Mouse (Mus musculus) E14TG2a.4 (cell line): ENCODE measurements around the gene Arl5b.
A peak's percentile ranks its signal among the peaks of the same experiment; 100 is the strongest.

ENCODE experiments used
- H3K27me3 ChIP-seq: 2 replicates; pipeline ENCODE4 v1.6.1; 2014; ENCODE audit warnings: low read length, control low read depth; ENCODE audit not compliant: insufficient read depth
- H3K36me3 ChIP-seq: 2 replicates; pipeline ENCODE4 v1.6.1; 2014; ENCODE audit warnings: low read length, control low read depth; ENCODE audit not compliant: insufficient read depth
- H3K4me1 ChIP-seq: replicated peaks from 2 replicates; pipeline ENCODE4 v1.6.1; 2014; ENCODE audit warnings: low read depth, low read length, control low read depth
- H3K4me3 ChIP-seq: replicated peaks from 2 replicates; pipeline ENCODE4 v1.5.1; 2014; ENCODE audit warnings: mild to moderate bottlenecking, low read length
- H3K9me3 ChIP-seq: 2 replicates; pipeline ENCODE4 v1.6.1; 2014; ENCODE audit warnings: low read length, control low read depth
- CTCF ChIP-seq: conservative IDR thresholded peaks from 2 replicates; pipeline ENCODE4 v1.5.1; 2014; ENCODE audit warnings: low read length
- NANOG ChIP-seq: IDR thresholded peaks from 2 replicates; pipeline ENCODE4 v1.6.1; 2014; ENCODE audit warnings: borderline replicate concordance, low read length, mixed read lengths
- POU5F1 ChIP-seq: IDR thresholded peaks from 2 replicates; pipeline ENCODE4 v1.6.1; 2014; ENCODE audit warnings: low read length, borderline replicate concordance

Arl5b gene

GRCm38 (mm10) chr2:15054945-15055637 lies 5.9 kb downstream of the Arl5b start, which contains the start of gene Nsun6:
TSS of gene Nsun6 (minus strand) at chr2:15055069.
- Histone ChIP-seq H3K36me3 (0 out of 2 replicates have a peak, but pooled peaks cover 5% of the 10 kb centered on the region), H3K27me3 (no peaks in the 10 kb centered on the region), H3K9me3 (no peaks in the 10 kb centered on the region), H3K4me1 (peaks cover 22% of the 10 kb centered on the region), H3K4me3 (peak within 1 kb of the TSS; percentile 98)
- TF ChIP-seq NANOG, result no peak
- TF ChIP-seq POU5F1, result no peak
- no peak for TF ChIP-seq CTCF

GRCm38 (mm10) chr2:15055741-15056151 lies 6.6 kb downstream of the Arl5b start:
- H3K9me3 ChIP-seq, result no peaks in the 10 kb centered on the region
- no peaks in the 10 kb centered on the region for H3K27me3 ChIP-seq
- H3K36me3 ChIP-seq, result 0 out of 2 replicates have a peak, but pooled peaks cover 5% of the 10 kb centered on the region
- H3K4me3 ChIP-seq, result peak overlapping the region; percentile 98
- peaks cover 25% of the 10 kb centered on the region for H3K4me1 ChIP-seq
- no peak for TF ChIP-seq POU5F1
- no peak for TF ChIP-seq NANOG
- TF ChIP-seq CTCF, result no peak

GRCm38 (mm10) chr2:15058227-15058626 lies 9.0 kb downstream of the Arl5b start:
- Histone ChIP-seq H3K27me3 (no peaks in the 10 kb centered on the region), H3K4me1 (peaks cover 32% of the 10 kb centered on the region), H3K36me3 (peaks cover 10% of the 10 kb centered on the region; the same call in 1 of the 2 replicates), H3K9me3 (no peaks in the 10 kb centered on the region), H3K4me3 (no peak overlapping the region)
- no peak for TF ChIP-seq NANOG
- TF ChIP-seq POU5F1, result no peak
- TF ChIP-seq CTCF, result no peak

- no peaks in the 10 kb centered on the region for H3K27me3 ChIP-seq
- H3K9me3 ChIP-seq, result no peaks in the 10 kb centered on the region
- peaks cover 54% of the 10 kb centered on the region for H3K4me1 ChIP-seq
- H3K36me3 ChIP-seq, result peaks cover 10% of the 10 kb centered on the region; the same call in 1 of the 2 replicates
- no peak overlapping the region for H3K4me3 ChIP-seq
- TF ChIP-seq POU5F1 (no peak), NANOG (no peak), CTCF (no peak)
Measured at GRCm38 (mm10) chr2:15060856-15061255, 11.7 kb downstream of the Arl5b start.

- H3K36me3 ChIP-seq, result peaks cover 15% of the 10 kb centered on the region
- peaks cover 64% of the 10 kb centered on the region for H3K4me1 ChIP-seq
- H3K4me3 ChIP-seq, result no peak overlapping the region
- H3K9me3 ChIP-seq, result no peaks in the 10 kb centered on the region
- TF ChIP-seq NANOG, result peak; percentile 4; the same call in 1 of the 2 replicates
- no peak for TF ChIP-seq CTCF
- no peaks in the 10 kb centered on the region for H3K27me3 ChIP-seq
Measured at GRCm38 (mm10) chr2:15063815-15064214, 14.6 kb downstream of the Arl5b start.

- H3K9me3 ChIP-seq, result no peaks in the 10 kb centered on the region
- TF ChIP-seq POU5F1 (no peak), NANOG (no peak), CTCF (no peak)
- no peak overlapping the region for H3K4me3 ChIP-seq
- peaks cover 20% of the 10 kb centered on the region for H3K36me3 ChIP-seq
- peaks cover 70% of the 10 kb centered on the region for H3K4me1 ChIP-seq
- H3K27me3 ChIP-seq, result no peaks in the 10 kb centered on the region
Measured at GRCm38 (mm10) chr2:15064380-15065269, 15.4 kb downstream of the Arl5b start.

- H3K4me1 ChIP-seq, result peaks cover 70% of the 10 kb centered on the region
Measured at GRCm38 (mm10) chr2:15065447-15065846, 16.3 kb downstream of the Arl5b start.

GRCm38 (mm10) chr2:15067091-15067490 lies 17.9 kb downstream of the Arl5b start:
- Histone ChIP-seq H3K27me3 (no peaks in the 10 kb centered on the region), H3K4me3 (no peak overlapping the region), H3K4me1 (peaks cover 64% of the 10 kb centered on the region), H3K36me3 (peaks cover 36% of the 10 kb centered on the region), H3K9me3 (no peaks in the 10 kb centered on the region)
- TF ChIP-seq POU5F1 (no peak), CTCF (no peak), NANOG (no peak)

More at GRCm38 (mm10) chr2:15065447-15065846, 16.3 kb downstream of the Arl5b start:
- Histone ChIP-seq H3K4me3 (no peak overlapping the region), H3K27me3 (no peaks in the 10 kb centered on the region), H3K36me3 (peaks cover 28% of the 10 kb centered on the region), H3K9me3 (no peaks in the 10 kb centered on the region)
- TF ChIP-seq NANOG (no peak), CTCF (no peak), POU5F1 (no peak)
